Mouse (Mus musculus) left cerebral cortex, postnatal 25 days (tissue): ENCODE measurements around the gene Bdh1. TPM values are rescaled to one million over a fixed set of nuclear protein-coding genes. Genes with fewer than 3 reads are reported as not detected.
"Not testable (repeated sequence)": the region's sequence is repeated elsewhere in the genome, so short reads cannot be mapped to it uniquely, and the experiment has no call there.

Source experiments
- DNase-seq, 2 experiments: peaks; one replicate each; pipeline ENCODE4 v3.0.0; 2022; ENCODE audit warnings: low spot score in 2 of 2, mixed read lengths in 1 of 2
- intact Hi-C: fragments of 180-260 bp; cut with DNase I; formaldehyde crosslinking; loops from one replicate; pipeline ENCODE4 v1.15.1; 2025
- total RNA-seq, 2 experiments: library from RNA; stranded (reverse); gene quantifications; 2 replicates each; pipeline ENCODE4 v1.2.3; 2021

Gene Bdh1
- 100 to 1,000 TPM; 115 to 123 TPM for total RNA-seq

GRCm38 (mm10) chr16:31422000-31422399, at the start of gene Bdh1:
Bdh1 (plus strand) TSS chr16:31422280.
- intact Hi-C loops = no loop called here

DNA sequence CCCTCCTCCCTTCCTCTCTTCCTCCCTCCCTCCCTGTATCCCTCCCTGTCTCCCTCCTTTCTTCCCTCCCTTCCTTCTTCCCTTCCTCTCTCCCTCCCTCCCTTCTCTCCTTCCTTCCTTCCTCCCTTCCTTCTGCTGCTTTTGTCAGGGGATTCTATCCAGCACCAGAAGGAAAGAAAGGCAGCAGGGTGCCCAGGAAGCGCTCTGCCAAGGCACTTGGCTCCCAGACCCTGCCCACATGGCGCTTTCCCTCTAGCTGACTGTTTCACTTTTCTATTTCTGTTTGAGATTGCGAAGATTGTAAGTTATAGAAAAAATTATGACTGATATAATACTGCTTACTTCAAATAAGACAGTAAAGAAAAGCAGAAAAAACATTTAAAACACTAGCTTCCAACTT, 49.8 kb upstream of the Bdh1 start:
- intact Hi-C loops = not testable (repeated sequence)
- DNase-seq = peak in 1 of 2 experiments; percentile 35

More at GRCm38 (mm10) chr16:31422000-31422399, at the start of gene Bdh1:
- DNase-seq = no peak

GRCm38 (mm10) chr16:31375877-31376582, 46.0 kb upstream of the Bdh1 start:
- intact Hi-C loops, DNase-seq: not testable (repeated sequence)

DNA sequence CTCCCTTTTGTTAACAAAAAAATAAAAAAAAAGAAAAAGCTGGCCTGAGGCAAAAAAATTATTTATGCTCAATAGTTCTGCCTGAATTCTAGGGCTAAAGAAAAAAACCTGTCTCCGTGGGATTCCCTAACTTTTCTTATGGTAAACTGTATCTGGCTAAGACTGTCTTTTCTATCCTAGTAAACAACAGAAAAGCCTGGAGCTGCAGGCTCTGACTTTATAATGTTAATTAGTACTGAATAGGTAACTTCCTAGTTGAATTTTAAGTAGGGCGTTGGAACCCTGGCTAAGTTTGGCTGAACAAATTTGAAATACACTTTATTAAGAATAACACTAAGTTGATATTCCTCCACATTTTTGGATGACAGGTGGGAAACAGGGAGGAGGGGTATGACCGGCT, 33.8 kb upstream of the Bdh1 start:
- DNase-seq, intact Hi-C loops: not testable (repeated sequence)

DNA sequence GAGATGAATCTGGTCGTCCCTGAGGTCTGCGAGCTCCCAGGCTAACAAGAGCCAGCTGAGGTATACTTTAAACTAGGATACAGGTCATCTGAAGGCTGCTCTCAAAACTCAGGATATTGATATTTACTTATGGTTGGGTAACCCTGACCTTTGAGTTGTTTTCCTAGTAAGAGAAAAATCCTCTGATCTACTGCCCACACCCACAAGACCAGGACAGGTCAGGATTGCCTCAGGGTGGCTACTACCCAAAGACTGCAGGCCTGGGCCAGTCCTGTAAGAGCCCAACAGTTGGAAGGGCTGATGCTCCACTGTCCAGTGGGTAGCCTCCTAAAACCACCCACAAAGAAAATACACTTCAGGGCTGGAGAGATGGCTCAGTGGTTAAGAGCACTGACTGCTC, 22.8 kb upstream of the Bdh1 start:
- intact Hi-C loops = no loop called here
- no peak for DNase-seq

- intact Hi-C loops = no loop called here
- no peak for DNase-seq
These were observed 21.0 kb upstream of the Bdh1 start for GRCm38 (mm10) chr16:31400908-31401692.

GRCm38 (mm10) chr16:31402096-31402495, 20.0 kb upstream of the Bdh1 start:
- no peak for DNase-seq
- intact Hi-C loops = no loop called here

GRCm38 (mm10) chr16:31403971-31404370, 18.1 kb upstream of the Bdh1 start:
- intact Hi-C loops = no loop called here
- no peak for DNase-seq

DNA sequence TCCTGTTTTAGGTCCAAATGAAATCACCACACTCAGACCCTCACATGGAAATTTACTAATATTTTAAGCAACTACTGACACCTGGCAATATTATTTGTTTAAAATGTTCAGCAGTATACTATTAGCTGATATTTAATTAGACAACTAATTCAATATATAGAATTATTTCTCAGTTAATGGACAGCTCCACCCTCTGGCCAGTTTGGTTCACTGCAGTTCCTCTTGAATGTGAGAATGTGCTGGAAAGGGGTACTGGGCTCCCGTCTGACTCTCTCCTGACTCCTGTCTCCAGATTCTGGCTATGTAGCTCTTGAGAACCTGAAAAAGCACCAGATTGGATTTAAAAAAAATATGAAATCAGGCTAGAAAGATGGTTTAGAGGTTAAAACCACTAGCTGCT, 17.0 kb upstream of the Bdh1 start:
- intact Hi-C loops = no loop called here
- DNase-seq = no peak

DNA sequence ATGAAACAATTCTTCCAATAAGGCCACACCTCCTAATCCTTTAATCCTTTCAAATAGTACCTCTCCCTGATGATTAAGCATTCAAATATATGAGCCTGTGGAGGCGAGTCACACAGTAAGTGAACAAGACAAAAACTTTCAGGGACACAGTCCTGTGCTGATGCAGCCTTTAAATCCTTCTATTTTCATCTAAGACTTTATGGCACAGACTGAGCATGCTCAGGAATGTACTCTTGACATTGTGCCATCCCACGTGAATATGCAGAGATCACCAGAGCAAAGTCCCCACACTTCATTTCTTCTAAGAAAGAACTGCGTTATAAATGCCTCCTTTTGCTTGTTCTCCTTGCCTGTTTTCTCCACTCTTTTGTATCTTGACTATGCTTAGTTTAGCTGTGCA, 14.2 kb upstream of the Bdh1 start:
- DNase-seq = no peak
- intact Hi-C loops = no loop called here

- no peak for DNase-seq
- intact Hi-C loops = no loop called here
These were observed 11.1 kb upstream of the Bdh1 start for GRCm38 (mm10) chr16:31410969-31411368.

DNA sequence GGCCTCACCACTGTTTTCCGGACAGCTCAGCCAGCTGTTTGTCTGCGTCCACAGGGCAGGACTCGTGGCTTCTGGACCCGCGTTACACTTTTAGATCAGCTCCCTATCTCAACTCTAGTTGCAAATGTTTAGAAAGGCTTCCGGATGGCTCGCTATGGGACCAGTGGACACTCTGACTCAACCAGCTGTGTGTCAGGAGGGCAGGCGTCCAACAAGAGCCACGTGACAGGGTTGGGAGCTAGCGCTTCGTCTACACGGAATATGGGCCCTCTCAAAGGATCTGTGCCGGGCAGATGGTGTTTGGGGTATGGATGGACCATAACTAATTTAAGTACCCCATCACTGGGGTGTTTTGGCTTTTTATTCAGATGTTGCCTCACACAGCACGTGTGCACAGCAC, 9.8 kb upstream of the Bdh1 start:
- intact Hi-C loops = no loop called here
- no peak for DNase-seq

DNA sequence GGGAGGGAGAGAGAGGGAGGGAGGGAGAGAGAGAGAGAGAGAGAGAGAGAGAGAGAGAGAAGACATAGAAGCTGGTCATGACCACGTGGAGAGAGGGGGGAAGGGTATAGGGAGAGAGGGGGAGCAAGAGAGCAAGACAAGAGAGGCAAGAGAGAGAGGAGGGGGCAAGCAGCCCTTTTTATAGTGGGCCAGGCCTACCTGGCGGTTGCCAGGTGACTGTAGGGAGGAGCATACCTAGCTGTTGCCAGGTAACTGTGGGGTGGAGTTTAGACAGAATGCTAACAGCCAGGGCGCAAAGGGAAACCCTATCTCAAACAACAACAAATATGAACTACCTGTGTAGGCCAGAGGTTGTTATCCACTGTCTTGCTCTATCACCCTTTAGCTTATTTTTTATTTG, 8.3 kb upstream of the Bdh1 start:
- intact Hi-C loops = no loop called here
- no peak for DNase-seq

GRCm38 (mm10) chr16:31415885-31416450, 6.1 kb upstream of the Bdh1 start:
- no peak for DNase-seq
- intact Hi-C loops = no loop called here

GRCm38 (mm10) chr16:31418704-31419103, 3.4 kb upstream of the Bdh1 start:
- intact Hi-C loops = no loop called here
- no peak for DNase-seq

DNA sequence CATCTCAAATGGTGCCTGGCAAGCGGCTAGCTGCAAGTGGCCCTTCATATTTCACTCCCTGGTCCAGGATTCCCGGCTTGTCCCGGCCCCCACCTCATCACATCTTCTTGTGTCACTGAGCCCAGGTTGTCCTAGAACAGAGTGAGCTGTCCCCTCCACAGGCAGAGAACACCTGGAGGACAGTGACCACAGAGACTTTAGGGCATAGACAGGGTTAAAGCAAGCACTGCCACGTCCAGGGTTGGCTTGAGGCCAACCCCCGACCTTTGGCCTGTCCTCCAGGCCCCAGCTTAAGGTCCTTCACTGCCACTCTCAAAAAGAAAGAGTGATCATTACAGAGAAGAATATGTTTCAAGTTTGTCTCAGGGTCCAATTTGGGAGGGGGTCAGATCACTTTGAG, 2.6 kb upstream of the Bdh1 start:
- intact Hi-C loops = no loop called here
- no peak for DNase-seq

DNA sequence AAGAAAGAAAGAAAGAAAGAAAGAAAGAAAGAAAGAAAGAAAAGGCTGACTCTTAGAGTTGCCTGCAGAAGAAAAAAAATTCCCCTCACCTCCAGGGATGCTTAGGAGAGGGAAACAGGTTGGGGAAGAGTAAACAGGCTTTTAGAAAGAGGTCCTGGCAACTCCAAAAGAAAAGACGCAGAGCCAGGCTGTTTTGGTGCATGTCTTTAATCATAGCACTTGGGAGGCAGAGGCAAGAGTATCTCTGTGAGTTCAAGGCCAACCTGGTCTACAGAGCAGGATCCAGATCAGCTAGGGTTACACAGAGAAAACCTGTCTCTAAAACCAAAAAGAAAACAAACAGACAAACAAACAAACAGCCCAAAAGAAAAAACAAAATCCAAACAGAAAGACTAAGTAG, 642 bp downstream of the Bdh1 start:
- intact Hi-C loops = no loop called here
- no peak for DNase-seq

- no peak for DNase-seq
- intact Hi-C loops = no loop called here
These were observed 1.3 kb downstream of the Bdh1 start for GRCm38 (mm10) chr16:31423368-31423767.

DNA sequence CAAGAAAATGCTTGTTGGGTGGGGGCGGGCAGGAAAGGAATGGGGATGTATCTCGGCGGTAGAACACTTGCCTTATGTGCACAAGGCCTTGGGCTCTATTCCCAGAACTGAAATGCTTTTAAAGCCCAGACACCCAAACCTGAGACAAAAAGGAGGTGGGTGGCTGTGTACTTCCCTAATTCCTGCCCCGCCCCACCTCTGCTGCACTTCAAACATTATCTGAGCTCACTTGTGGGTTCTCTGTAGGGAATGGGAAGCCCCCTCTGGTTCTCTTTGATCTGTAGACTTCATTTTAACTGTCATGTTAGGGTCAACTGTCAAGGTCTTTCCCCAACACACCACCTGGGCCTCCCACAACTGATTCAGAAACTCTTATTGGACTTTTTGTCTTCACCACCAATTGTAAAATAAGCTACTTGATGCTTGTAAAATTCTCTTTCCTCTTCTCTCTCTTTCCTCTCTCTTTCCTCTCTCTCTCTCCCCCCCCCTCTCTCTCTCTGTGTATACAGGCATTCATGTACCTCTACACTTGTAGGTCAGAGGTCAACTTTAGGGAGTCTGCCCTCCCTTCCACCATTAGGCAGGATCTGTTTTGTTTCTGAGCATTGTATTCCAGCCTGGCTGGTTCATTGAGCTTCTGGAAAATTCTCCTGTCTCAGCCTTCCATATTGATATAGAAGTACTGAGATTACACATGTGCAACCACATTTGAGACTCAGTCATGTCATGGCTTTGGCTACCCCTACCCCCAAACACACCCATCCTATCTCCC, 2.5 kb downstream of the Bdh1 start:
- intact Hi-C loops = loop anchor here (5.0 kb wide), 1 partner anchor 222 kb away; the partner anchor contains the start of gene Acap2
- no peak for DNase-seq

- DNase-seq = peak; percentile 51 to 57
- intact Hi-C loops = loop anchor here (5.0 kb wide), 1 partner anchor 223 kb away; the partner anchor contains the start of gene Acap2
These were observed 3.4 kb downstream of the Bdh1 start for GRCm38 (mm10) chr16:31425508-31425907.
